Mouse (Mus musculus) telencephalon, adult 2 months (tissue): ENCODE data around the gene Shpk.

Experiments used
- DNase-seq: peaks from one replicate; pipeline ENCODE4 v3.0.0-alpha.2; 2011; ENCODE audit warnings: low read depth, low spot score

Shpk gene

DNA sequence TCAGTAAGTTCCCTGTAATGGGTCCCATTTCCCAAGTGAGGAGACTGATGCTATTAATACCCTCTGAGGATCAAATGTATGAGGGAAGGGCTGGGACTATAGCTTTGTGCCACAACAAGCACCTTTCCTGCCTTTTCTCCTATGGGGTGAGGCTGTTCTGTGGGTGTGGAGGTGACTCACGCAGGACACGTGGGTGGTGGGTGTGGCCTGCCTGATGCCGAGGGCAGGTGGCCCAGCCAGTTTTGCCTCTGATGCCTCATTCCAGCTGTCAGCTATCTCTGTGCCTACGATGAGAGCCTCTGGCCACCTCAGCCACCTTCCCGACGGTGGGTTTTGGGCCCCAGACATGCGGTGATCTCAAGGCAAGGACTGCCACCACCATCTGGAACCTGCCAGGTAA lies 68.0 kb downstream of the Shpk start, which contains the start of gene Trpv3:
TSS of gene Trpv3 (plus strand) at position 122 of the 400 bp plus-strand sequence.
- DNase-seq: no peak
